Mouse (Mus musculus): ENCODE results near the gene Uqcc1.
"Not testable (repeated sequence)": the region's sequence is repeated elsewhere in the genome, so short reads cannot be mapped to it uniquely, and the experiment has no call there.

The Uqcc1 gene

GRCm38 (mm10) chr2:155928711-155929345 lies 1.3 kb downstream of the Uqcc1 start:
- no peak for DNase-seq

GRCm38 (mm10) chr2:155925213-155925612 lies 4.9 kb downstream of the Uqcc1 start:
- not testable (repeated sequence) for DNase-seq

GRCm38 (mm10) chr2:155923143-155923542 lies 7.0 kb downstream of the Uqcc1 start:
- no peak for DNase-seq

GRCm38 (mm10) chr2:155914684-155915083 lies 15.4 kb downstream of the Uqcc1 start:
- DNase-seq: no peak

GRCm38 (mm10) chr2:155903632-155904008 lies 26.5 kb downstream of the Uqcc1 start:
- no peak for DNase-seq

GRCm38 (mm10) chr2:155902989-155903631 lies 27.0 kb downstream of the Uqcc1 start:
- peak; percentile 73 for DNase-seq

- DNase-seq: no peak
Observed at GRCm38 (mm10) chr2:155895046-155895735, 34.9 kb downstream of the Uqcc1 start.

GRCm38 (mm10) chr2:155894307-155895045 lies 35.6 kb downstream of the Uqcc1 start:
- no peak for DNase-seq

GRCm38 (mm10) chr2:155886776-155887175 lies 43.3 kb downstream of the Uqcc1 start:
- DNase-seq: no peak

GRCm38 (mm10) chr2:155885271-155885697 lies 44.8 kb downstream of the Uqcc1 start:
- DNase-seq: no peak

GRCm38 (mm10) chr2:155882087-155882486 lies 48.0 kb downstream of the Uqcc1 start:
- no peak for DNase-seq

- no peak for DNase-seq
Observed at GRCm38 (mm10) chr2:155878964-155879876, 50.9 kb downstream of the Uqcc1 start.

- DNase-seq: peak; percentile 16
Observed at GRCm38 (mm10) chr2:155873636-155874035, 56.5 kb downstream of the Uqcc1 start.

- no peak for DNase-seq
Observed at GRCm38 (mm10) chr2:155872930-155873507, 57.1 kb downstream of the Uqcc1 start.

- peak; percentile 26 for DNase-seq
Observed at GRCm38 (mm10) chr2:155872486-155872885, 57.6 kb downstream of the Uqcc1 start.

- no peak for DNase-seq
Observed at GRCm38 (mm10) chr2:155869772-155870171, 60.3 kb downstream of the Uqcc1 start.

- no peak for DNase-seq
Observed at GRCm38 (mm10) chr2:155868320-155868719, 61.8 kb downstream of the Uqcc1 start.

- DNase-seq: no peak
Observed at GRCm38 (mm10) chr2:155863301-155863867, 66.7 kb downstream of the Uqcc1 start.

- no peak for DNase-seq
Observed at GRCm38 (mm10) chr2:155862573-155863300, 67.4 kb downstream of the Uqcc1 start.

GRCm38 (mm10) chr2:155861581-155861980 lies 68.5 kb downstream of the Uqcc1 start:
- DNase-seq: no peak

- no peak for DNase-seq
Observed at GRCm38 (mm10) chr2:155860102-155860501, 70.0 kb downstream of the Uqcc1 start.

All from cerebellum, adult 11-12 months (tissue).